Mouse (Mus musculus) heart, embryonic 11.5 days (tissue): ENCODE measurements around the gene Iqce. TPM values are rescaled to one million over a fixed set of nuclear protein-coding genes. Genes with fewer than 3 reads are reported as not detected.

Experiments used
- ATAC-seq: fragments of 200-750 bp; cut with Nextera tagmentation; replicated peaks from 2 replicates; pipeline ENCODE4 v1.8.0; 2017; ENCODE audit warnings: moderate library complexity; ENCODE audit not compliant: insufficient number of reproducible peaks, low FRiP score, low TSS enrichment
- H3K27ac ChIP-seq: fragments of 300-500 bp; sonication (generic); 2 replicates; pipeline ENCODE4 v1.5.1; 2014; ENCODE audit warnings: mild to moderate bottlenecking, low read depth, low read length
- H3K27me3 ChIP-seq: fragments of 300-500 bp; sonication (generic); 2 replicates; pipeline ENCODE4 v1.6.1; 2014; ENCODE audit warnings: mild to moderate bottlenecking, low read length, mixed read lengths; ENCODE audit not compliant: control insufficient read depth, insufficient read depth
- H3K36me3 ChIP-seq: fragments of 300-500 bp; sonication (generic); 2 replicates; pipeline ENCODE4 v1.6.1; 2014; ENCODE audit warnings: mild to moderate bottlenecking, low read length, moderate library complexity, mixed read lengths; ENCODE audit not compliant: control insufficient read depth, insufficient read depth
- H3K4me1 ChIP-seq: fragments of 300-500 bp; sonication (generic); 2 replicates; pipeline ENCODE4 v1.6.1; 2014; ENCODE audit warnings: low read length; ENCODE audit not compliant: control insufficient read depth, insufficient read depth
- H3K4me2 ChIP-seq: fragments of 300-500 bp; sonication (generic); 2 replicates; pipeline ENCODE4 v1.6.1; 2014; ENCODE audit warnings: mild to moderate bottlenecking, moderate library complexity
- H3K4me3 ChIP-seq: fragments of 300-500 bp; sonication (generic); 2 replicates; pipeline ENCODE4 v1.5.1; 2014; ENCODE audit warnings: low read depth, low read length
- H3K9ac ChIP-seq: fragments of 300-500 bp; sonication (generic); 2 replicates; pipeline ENCODE4 v1.6.1; 2014; ENCODE audit warnings: mild to moderate bottlenecking, low read depth, low read length, moderate library complexity
- H3K9me3 ChIP-seq: fragments of 300-500 bp; sonication (generic); replicated peaks from 2 replicates; pipeline ENCODE4 v1.6.1; 2016; ENCODE audit warnings: low read length; ENCODE audit not compliant: control insufficient read depth
- WGBS: fragments of 180-500 bp; shearing (Covaris S2); extraction: QIAGEN DNeasy Blood & Tissue Kit; methylation state at CpG from one replicate; pipeline ENCODE4 v1.1.7; 2014; ENCODE audit not compliant: insufficient replicate concordance; 5-methylcytosine and 5-hydroxymethylcytosine counted together
- polyA plus RNA-seq: library from polyadenylated mRNA; unstranded; fragments of >200 nt; fragmentation: Nextera tagmentation; extraction: Ambion mirVana; gene quantifications from 2 replicates; pipeline ENCODE4 v1.2.1, GENCODE M21; 2014

The Iqce gene
- polyA plus RNA-seq, 1 experiment from 2014 or later, result 10.7 TPM

DNA sequence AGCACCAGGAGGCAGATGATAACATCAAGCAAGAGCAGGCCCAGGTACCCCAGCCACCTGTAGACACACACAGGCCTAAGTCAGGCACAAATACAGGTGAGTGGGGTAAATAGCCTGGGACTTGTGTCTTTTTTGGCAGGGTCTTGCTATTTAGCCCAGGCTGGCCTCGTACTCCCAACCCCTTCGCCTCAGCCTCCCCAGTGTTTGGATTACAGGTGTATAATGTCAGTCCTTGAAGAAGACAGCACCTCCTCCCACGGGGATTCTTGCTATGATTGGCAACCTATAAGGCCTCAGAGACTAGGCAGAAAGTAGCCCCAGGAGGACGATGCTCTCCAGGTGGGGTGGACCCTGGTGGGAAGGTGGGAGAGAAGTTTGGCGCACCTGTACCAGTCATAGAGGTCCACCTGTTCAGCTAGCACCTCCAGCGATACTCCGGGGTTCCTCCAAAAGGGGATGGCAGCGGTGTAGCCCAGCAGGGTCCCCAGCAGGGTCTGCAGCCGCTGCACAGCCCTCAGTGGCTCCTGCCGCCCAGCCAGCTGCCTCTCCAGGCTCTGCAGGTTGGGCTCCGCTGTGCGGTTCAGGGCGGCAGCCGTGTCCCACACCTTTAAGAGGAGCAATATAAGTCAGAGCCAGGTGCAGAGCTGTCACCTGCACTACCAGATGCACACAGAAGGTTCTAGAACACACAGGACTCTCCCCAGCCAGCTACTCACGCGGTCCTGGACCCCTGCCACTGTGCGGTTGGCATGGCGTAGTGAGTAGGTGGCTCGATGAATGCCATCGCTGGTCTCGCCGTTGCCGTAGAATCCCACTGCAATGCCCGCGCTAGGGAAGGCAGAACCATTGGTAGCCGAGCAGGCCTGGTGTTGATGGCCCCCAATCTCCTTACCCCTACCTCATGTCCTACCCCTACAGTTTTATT lies 67.1 kb downstream of the Iqce start:
- no peak overlapping the region for H3K27ac ChIP-seq
- H3K4me2 ChIP-seq, result no peak overlapping the region
- WGBS, result 93% methylated on average over 26 of the region's 26 CpGs
- no peak overlapping the region for H3K4me3 ChIP-seq
- no peak for ATAC-seq
- H3K9me3 ChIP-seq, result no peaks in the 10 kb centered on the region
- H3K27me3 ChIP-seq, result no peaks in the 10 kb centered on the region
- no peak overlapping the region for H3K9ac ChIP-seq
- H3K4me1 ChIP-seq, result no peaks in the 10 kb centered on the region
- H3K36me3 ChIP-seq, result peaks cover 36% of the 10 kb centered on the region

DNA sequence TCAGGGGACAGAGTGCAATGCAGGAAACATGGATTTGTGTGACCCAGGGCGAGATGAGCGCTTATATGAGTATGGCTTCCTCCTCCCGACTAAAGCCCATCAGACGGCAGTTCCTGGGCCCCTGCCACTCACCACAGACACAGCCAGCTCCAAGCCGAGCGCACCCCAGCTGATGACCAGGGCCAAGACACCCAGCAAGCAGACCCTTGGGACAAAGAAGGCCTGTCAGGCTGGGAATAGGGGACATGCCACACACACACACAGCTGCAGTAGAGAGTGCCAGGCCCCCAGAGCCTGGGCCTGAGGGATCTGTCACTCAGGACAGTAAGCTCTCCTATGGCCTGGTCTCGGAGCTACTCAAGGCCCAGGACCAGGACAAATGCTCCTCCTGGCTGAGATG lies 68.7 kb downstream of the Iqce start:
- Histone ChIP-seq H3K27ac (no peak overlapping the region), H3K9ac (no peak overlapping the region), H3K27me3 (no peaks in the 10 kb centered on the region), H3K4me3 (no peak overlapping the region), H3K4me1 (no peaks in the 10 kb centered on the region), H3K9me3 (no peaks in the 10 kb centered on the region), H3K4me2 (no peak overlapping the region), H3K36me3 (peaks cover 47% of the 10 kb centered on the region)
- ATAC-seq, result no peak
- 89% methylated on average over 7 of the region's 7 CpGs for WGBS

DNA sequence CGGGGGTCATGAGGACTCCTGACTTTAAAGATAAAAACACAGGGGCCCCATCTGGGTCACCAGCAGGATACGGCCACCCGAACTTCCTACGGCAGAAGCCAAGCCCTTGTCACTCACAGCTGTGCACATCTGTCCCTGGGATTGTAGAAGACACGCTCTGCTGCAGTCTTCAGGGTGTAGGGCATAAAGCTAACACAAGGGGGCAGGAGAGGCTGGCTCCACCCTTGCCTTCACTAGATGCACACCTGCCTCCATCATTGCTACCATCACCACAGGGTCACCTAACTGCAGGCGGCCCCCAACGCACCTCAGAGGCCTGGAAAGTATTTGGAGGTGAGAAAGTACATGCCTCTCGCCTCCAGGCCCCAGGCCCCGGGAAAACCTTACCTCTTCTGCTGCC lies 73.2 kb downstream of the Iqce start:
- no peaks in the 10 kb centered on the region for H3K4me1 ChIP-seq
- no peak overlapping the region for H3K9ac ChIP-seq
- H3K4me2 ChIP-seq, result no peak overlapping the region
- peaks cover 61% of the 10 kb centered on the region for H3K36me3 ChIP-seq
- no peak for ATAC-seq
- H3K27ac ChIP-seq, result no peak overlapping the region
- WGBS, result 93% methylated on average over 9 of the region's 9 CpGs
- H3K27me3 ChIP-seq, result no peaks in the 10 kb centered on the region
- H3K9me3 ChIP-seq, result no peaks in the 10 kb centered on the region
- no peak overlapping the region for H3K4me3 ChIP-seq

DNA sequence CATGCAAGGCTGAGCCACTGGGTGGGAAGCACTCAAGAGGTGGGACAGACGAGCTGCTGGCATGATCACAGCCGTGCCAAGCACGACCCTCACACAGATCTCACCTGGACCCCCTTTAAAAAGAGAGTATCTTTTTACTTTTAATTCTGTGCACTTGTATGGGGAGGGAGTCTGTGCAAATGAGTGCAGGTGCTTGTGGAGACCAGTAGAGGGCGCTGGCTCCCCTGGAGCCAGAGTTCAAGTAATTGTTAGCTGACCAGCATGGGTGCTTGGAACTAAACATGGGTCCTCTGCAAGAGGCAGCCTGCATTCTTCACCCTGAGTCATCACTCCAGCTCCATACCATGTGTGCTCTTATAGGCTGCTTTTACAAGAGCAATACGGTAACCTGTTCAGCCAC lies 74.6 kb downstream of the Iqce start:
- no peak overlapping the region for H3K4me2 ChIP-seq
- H3K27me3 ChIP-seq, result no peaks in the 10 kb centered on the region
- H3K4me3 ChIP-seq, result no peak overlapping the region
- 94% methylated on average over 5 of the region's 5 CpGs for WGBS
- H3K27ac ChIP-seq, result no peak overlapping the region
- H3K4me1 ChIP-seq, result no peaks in the 10 kb centered on the region
- no peaks in the 10 kb centered on the region for H3K9me3 ChIP-seq
- H3K9ac ChIP-seq, result no peak overlapping the region
- H3K36me3 ChIP-seq, result peaks cover 60% of the 10 kb centered on the region
- no peak for ATAC-seq

DNA sequence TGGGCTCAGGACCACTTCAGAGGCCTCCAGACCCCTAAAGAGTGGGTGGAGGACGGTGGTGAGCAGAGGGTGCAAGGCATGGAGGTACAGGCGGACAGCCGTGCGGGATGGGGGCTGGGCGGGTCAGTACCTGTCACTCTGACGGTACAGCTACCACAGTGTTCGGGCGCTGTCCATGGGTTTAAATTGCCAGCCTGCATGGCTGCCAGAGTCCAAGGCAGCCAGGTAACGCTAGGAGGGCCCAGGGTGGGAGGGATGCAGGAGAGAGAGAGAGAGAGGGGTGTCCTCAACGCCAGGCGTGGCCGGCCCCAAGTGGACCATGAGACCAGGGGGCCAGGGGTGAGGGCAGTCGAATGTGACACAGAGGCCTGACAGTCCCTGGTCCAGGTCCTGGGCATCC lies 77.2 kb downstream of the Iqce start:
- Histone ChIP-seq H3K9ac (no peak overlapping the region), H3K9me3 (no peaks in the 10 kb centered on the region), H3K4me3 (no peak overlapping the region), H3K36me3 (peaks cover 47% of the 10 kb centered on the region), H3K27me3 (no peaks in the 10 kb centered on the region), H3K4me1 (no peaks in the 10 kb centered on the region), H3K27ac (no peak overlapping the region), H3K4me2 (no peak overlapping the region)
- ATAC-seq, result no peak
- 95% methylated on average over 13 of the region's 13 CpGs for WGBS

DNA sequence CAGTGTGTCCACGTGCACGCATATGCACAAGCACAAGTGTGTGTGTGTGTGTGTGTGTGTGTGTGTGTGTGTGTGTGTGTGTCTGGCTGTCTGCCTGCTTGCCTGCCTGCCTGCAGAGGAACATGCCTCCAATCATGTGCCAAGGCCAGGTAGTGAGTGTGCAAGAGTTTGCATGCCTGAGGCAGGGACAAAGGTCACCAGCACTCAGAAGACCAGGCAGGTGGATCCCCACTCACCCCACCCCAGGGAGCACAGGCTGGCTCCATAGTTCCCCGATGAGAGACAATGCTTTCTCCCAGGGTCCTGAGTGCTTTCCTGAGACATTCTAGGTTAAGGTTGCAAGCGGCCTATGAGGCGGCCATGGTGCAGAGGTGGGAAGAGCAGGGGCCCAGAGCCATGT lies 77.9 kb downstream of the Iqce start:
- no peaks in the 10 kb centered on the region for H3K9me3 ChIP-seq
- 90% methylated on average over 5 of the region's 5 CpGs for WGBS
- H3K27me3 ChIP-seq, result no peaks in the 10 kb centered on the region
- no peaks in the 10 kb centered on the region for H3K4me1 ChIP-seq
- ATAC-seq, result no peak
- no peak overlapping the region for H3K9ac ChIP-seq
- H3K4me2 ChIP-seq, result no peak overlapping the region
- H3K27ac ChIP-seq, result no peak overlapping the region
- peaks cover 44% of the 10 kb centered on the region for H3K36me3 ChIP-seq
- H3K4me3 ChIP-seq, result no peak overlapping the region

DNA sequence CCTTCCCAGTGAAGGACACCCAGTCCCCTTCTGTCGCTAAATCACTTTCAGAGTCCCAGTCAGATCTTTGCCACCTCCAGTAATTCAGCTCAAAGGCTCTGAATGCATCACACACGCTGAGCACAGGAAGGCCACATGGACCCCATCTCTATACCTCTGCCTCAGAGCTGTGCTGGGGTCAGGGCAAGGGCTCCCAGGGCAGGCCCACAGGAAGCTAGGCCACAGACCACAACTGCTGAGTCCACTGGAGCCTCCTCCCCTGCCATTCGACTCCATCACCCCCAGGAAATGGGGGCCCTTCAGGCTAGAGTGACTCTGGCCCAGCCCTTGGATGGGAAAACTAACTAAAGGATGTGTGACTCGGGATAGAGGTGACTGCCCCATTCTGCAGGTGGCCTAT lies 78.4 kb downstream of the Iqce start:
- Histone ChIP-seq H3K4me2 (no peak overlapping the region), H3K36me3 (peaks cover 40% of the 10 kb centered on the region), H3K27ac (no peak overlapping the region), H3K4me3 (no peak overlapping the region), H3K27me3 (no peaks in the 10 kb centered on the region), H3K4me1 (no peaks in the 10 kb centered on the region), H3K9me3 (no peaks in the 10 kb centered on the region), H3K9ac (no peak overlapping the region)
- 68% methylated on average over 4 of the region's 4 CpGs for WGBS
- no peak for ATAC-seq

DNA sequence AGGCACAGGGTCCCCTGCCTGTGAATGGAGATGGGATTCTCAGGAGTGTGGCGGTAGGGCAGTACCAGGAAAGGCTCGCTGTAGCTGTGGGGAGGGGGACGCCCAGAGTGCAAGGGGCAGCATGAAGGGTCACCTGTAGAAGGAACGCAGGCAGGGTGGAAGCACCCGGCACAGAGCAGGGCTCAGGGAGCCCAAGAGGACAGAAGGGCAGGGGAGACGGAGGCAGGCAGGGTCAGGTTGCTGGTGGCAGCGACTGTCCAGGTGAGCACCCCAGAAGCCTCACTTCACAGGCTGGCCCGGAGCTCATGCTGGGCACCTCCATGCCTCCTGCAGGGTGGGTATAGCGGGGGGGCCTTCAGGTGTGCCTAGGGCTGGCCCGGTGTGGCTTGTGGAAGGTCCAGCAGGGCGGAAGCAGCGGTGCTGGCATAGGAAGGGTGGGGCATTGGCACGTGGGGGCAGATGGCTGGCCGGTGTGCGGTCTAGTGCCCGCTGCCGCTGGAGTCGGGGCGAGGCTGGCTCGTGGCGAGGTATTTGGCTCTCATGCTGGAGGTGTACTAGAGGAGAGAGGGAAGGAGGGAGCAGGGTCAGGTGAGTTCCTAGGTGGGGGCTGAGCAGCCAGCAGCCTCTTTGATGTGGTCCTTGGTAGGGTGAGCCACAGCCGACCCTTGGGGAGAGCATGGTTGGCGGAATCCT lies 79.1 kb downstream of the Iqce start:
- Histone ChIP-seq H3K9ac (no peak overlapping the region), H3K4me3 (no peak overlapping the region), H3K9me3 (no peaks in the 10 kb centered on the region), H3K4me2 (no peak overlapping the region), H3K4me1 (no peaks in the 10 kb centered on the region), H3K36me3 (peaks cover 33% of the 10 kb centered on the region), H3K27me3 (no peaks in the 10 kb centered on the region), H3K27ac (no peak overlapping the region)
- ATAC-seq, result no peak
- WGBS, result 95% methylated on average over 23 of the region's 23 CpGs
